Mouse (Mus musculus) bone marrow, adult 2 months (tissue): ENCODE measurements around the gene Zfp865.

Experiments used
- CTCF ChIP-seq: fragments of 200-500 bp; IDR thresholded peaks from 2 replicates; pipeline ENCODE4 v1.5.1; 2011; ENCODE audit warnings: low read length, control low read depth; ENCODE audit not compliant: control insufficient read depth, insufficient read depth
- POLR2A ChIP-seq: fragments of 200-500 bp; IDR thresholded peaks from 2 replicates; pipeline ENCODE4 v1.6.1; 2011; ENCODE audit warnings: low read depth, mild to moderate bottlenecking, control low read depth, low read length, borderline replicate concordance; ENCODE audit not compliant: control insufficient read depth

GRCm38 (mm10) chr7:5074984-5075383, 54.8 kb downstream of the Zfp865 start:
- TF ChIP-seq CTCF: no peak
- TF ChIP-seq POLR2A: no peak
